Mouse (Mus musculus) ES-Bruce4 (cell line): Measurements from ENCODE around the gene St6galnac6. TPM values are rescaled to one million over a fixed set of nuclear protein-coding genes. Genes with fewer than 3 reads are reported as not detected.

Source experiments
- H3K27ac ChIP-seq: 2 replicates; pipeline ENCODE4 v1.5.1; 2012; ENCODE audit warnings: low read length, inconsistent platforms; ENCODE audit not compliant: insufficient read depth
- H3K27me3 ChIP-seq: 2 replicates; pipeline ENCODE4 v1.6.1; 2012; ENCODE audit warnings: mild to moderate bottlenecking, low read length, inconsistent platforms; ENCODE audit not compliant: control insufficient read depth, poor library complexity, insufficient read depth, severe bottlenecking
- H3K36me3 ChIP-seq: 2 replicates; pipeline ENCODE4 v1.6.1; 2012; ENCODE audit warnings: inconsistent platforms, mild to moderate bottlenecking, low read length, moderate library complexity; ENCODE audit not compliant: control insufficient read depth, poor library complexity, insufficient read depth, severe bottlenecking
- H3K4me1 ChIP-seq: one replicate; pipeline ENCODE4 v1.8.1; 2011; ENCODE audit warnings: low read length; ENCODE audit not compliant: control insufficient read depth, insufficient read depth
- H3K4me3 ChIP-seq: 2 replicates; pipeline ENCODE4 v1.5.1; 2011; ENCODE audit warnings: low read depth, mild to moderate bottlenecking, low read length
- H3K9ac ChIP-seq: 2 replicates; pipeline ENCODE4 v1.6.1; 2012; ENCODE audit warnings: low read depth, mild to moderate bottlenecking, inconsistent platforms; ENCODE audit not compliant: poor library complexity, severe bottlenecking
- H3K9me3 ChIP-seq: replicated peaks from 2 replicates; pipeline ENCODE4 v1.6.1; 2012; ENCODE audit warnings: mild to moderate bottlenecking, low read length, inconsistent platforms; ENCODE audit not compliant: control insufficient read depth, poor library complexity, insufficient read depth, severe bottlenecking
- CTCF ChIP-seq: IDR thresholded peaks from one replicate; pipeline ENCODE4 v1.8.1; 2011; ENCODE audit warnings: low read depth, low read length
- EP300 ChIP-seq: IDR thresholded peaks from 2 replicates; pipeline ENCODE4 v1.6.1; 2011; ENCODE audit warnings: low read depth, low read length; ENCODE audit not compliant: insufficient read depth
- POLR2A ChIP-seq: IDR thresholded peaks from one replicate; pipeline ENCODE4 v1.8.1; 2011; ENCODE audit warnings: low read length; ENCODE audit not compliant: insufficient read depth
- polyA plus RNA-seq: library from polyadenylated mRNA; stranded (reverse); fragments of >200 nt; gene quantifications from 2 replicates; pipeline ENCODE4 v1.2.4, GENCODE M21; 2011; ENCODE audit warnings: low read depth; ENCODE audit not compliant: missing spikeins, insufficient read depth, insufficient read length

The St6galnac6 gene
- 22.5 and 24.2 TPM in 2 replicates for polyA plus RNA-seq

GRCm38 (mm10) chr2:32599409-32599808 is at the start of gene St6galnac6:
Gene St6galnac6 (plus strand): TSS chr2:32599709.
- no peak within 1 kb of the TSS for H3K9ac ChIP-seq
- H3K27ac ChIP-seq, result no peak within 1 kb of the TSS
- H3K4me1 ChIP-seq, result peaks cover 2% of the 10 kb centered on the region
- TF ChIP-seq CTCF, result no peak
- TF ChIP-seq POLR2A, result no peak
- no peak for TF ChIP-seq EP300
- H3K36me3 ChIP-seq, result no peaks in the 10 kb centered on the region
- no peaks in the 10 kb centered on the region for H3K27me3 ChIP-seq
- H3K4me3 ChIP-seq, result no peak within 1 kb of the TSS
- H3K9me3 ChIP-seq, result no peaks in the 10 kb centered on the region

- Histone ChIP-seq H3K4me3 (no peak overlapping the region), H3K4me1 (no peaks in the 10 kb centered on the region), H3K27me3 (no peaks in the 10 kb centered on the region), H3K27ac (no peak overlapping the region), H3K9ac (no peak overlapping the region), H3K9me3 (no peaks in the 10 kb centered on the region), H3K36me3 (no peaks in the 10 kb centered on the region)
- TF ChIP-seq POLR2A, result no peak
- TF ChIP-seq CTCF, result no peak
- no peak for TF ChIP-seq EP300
These were observed 49.7 kb upstream of the St6galnac6 start for GRCm38 (mm10) chr2:32549764-32550163.

- no peak overlapping the region for H3K27ac ChIP-seq
- H3K9me3 ChIP-seq, result no peaks in the 10 kb centered on the region
- TF ChIP-seq POLR2A (no peak), EP300 (no peak), CTCF (no peak)
- H3K9ac ChIP-seq, result no peak overlapping the region
- H3K4me3 ChIP-seq, result no peak overlapping the region
- peaks cover 2% of the 10 kb centered on the region for H3K4me1 ChIP-seq
- H3K27me3 ChIP-seq, result no peaks in the 10 kb centered on the region
- no peaks in the 10 kb centered on the region for H3K36me3 ChIP-seq
These were observed 48.3 kb upstream of the St6galnac6 start for GRCm38 (mm10) chr2:32551236-32551635.

GRCm38 (mm10) chr2:32553592-32554148 is 45.8 kb upstream of the St6galnac6 start:
- Histone ChIP-seq H3K27me3 (no peaks in the 10 kb centered on the region), H3K9me3 (no peaks in the 10 kb centered on the region), H3K36me3 (no peaks in the 10 kb centered on the region), H3K4me1 (peaks cover 2% of the 10 kb centered on the region), H3K4me3 (no peak overlapping the region), H3K27ac (no peak overlapping the region), H3K9ac (no peak overlapping the region)
- TF ChIP-seq POLR2A, result no peak
- TF ChIP-seq EP300, result no peak
- no peak for TF ChIP-seq CTCF

DNA sequence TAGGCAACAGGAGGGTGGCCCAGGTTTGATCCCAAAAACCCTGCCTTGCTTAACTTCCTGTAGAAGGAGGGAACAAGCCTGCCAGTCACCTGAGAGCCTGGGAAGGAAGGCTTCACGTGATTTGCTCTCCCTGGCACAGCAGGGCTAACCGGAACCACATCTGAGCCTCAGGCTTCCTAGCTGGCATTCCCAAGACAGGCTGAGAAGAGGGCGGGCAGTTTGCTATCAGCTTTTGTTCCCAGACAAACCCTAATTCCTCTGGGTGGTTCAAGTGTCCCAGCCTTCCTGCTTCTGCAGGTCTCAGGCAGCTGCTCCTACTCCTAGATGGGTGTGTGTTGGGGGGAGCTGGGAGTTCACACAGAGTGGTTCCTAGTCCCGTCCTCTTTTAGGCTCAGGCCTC is 44.0 kb upstream of the St6galnac6 start:
- Histone ChIP-seq H3K4me3 (no peak overlapping the region), H3K27me3 (no peaks in the 10 kb centered on the region), H3K9me3 (no peaks in the 10 kb centered on the region), H3K27ac (no peak overlapping the region), H3K36me3 (no peaks in the 10 kb centered on the region), H3K4me1 (peaks cover 2% of the 10 kb centered on the region), H3K9ac (no peak overlapping the region)
- TF ChIP-seq POLR2A (no peak), EP300 (no peak), CTCF (no peak)

DNA sequence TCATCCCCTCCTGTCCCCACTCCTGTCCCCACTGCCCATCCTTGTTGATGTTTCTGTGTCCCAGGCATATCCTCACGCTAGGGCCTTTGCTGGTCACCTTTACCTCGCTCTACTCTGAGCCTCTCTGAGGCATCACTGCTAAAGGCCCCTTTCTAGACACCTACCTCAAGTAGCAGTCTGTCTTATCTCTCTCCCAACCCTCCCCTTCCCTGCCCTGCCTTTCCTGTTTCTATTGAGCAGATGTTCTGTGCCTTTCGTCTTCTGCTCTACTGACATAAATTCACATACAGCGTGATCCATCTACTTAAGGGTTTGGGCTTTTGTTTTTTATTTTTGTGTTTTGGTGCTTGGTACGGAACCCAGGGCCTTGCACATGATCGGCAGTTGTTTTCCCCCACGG is 43.5 kb upstream of the St6galnac6 start:
- no peak overlapping the region for H3K27ac ChIP-seq
- no peak overlapping the region for H3K9ac ChIP-seq
- TF ChIP-seq EP300 (no peak), CTCF (no peak), POLR2A (no peak)
- H3K4me1 ChIP-seq, result peaks cover 2% of the 10 kb centered on the region
- no peaks in the 10 kb centered on the region for H3K27me3 ChIP-seq
- H3K36me3 ChIP-seq, result no peaks in the 10 kb centered on the region
- no peaks in the 10 kb centered on the region for H3K9me3 ChIP-seq
- H3K4me3 ChIP-seq, result no peak overlapping the region
